Mouse (Mus musculus): ENCODE measurements around the gene Vnn3.

Vnn3 gene

GRCm38 (mm10) chr10:23851228-23851912 is at the start of gene Vnn3:
Gene Vnn3 (plus strand): TSS chr10:23851462.
- no peak for DNase-seq

- DNase-seq, result no peak
Observed at GRCm38 (mm10) chr10:23802911-23803310, 48.4 kb upstream of the Vnn3 start.

- no peak for DNase-seq
Observed at GRCm38 (mm10) chr10:23804665-23805064, 46.6 kb upstream of the Vnn3 start.

- DNase-seq, result no peak
Observed at GRCm38 (mm10) chr10:23806201-23806600, 45.1 kb upstream of the Vnn3 start.

GRCm38 (mm10) chr10:23811635-23812437 is 39.4 kb upstream of the Vnn3 start:
- peak; percentile 87 for DNase-seq

- DNase-seq, result no peak
Observed at GRCm38 (mm10) chr10:23812438-23812759, 38.9 kb upstream of the Vnn3 start.

GRCm38 (mm10) chr10:23812852-23813766 is 38.2 kb upstream of the Vnn3 start:
- DNase-seq, result no peak

- DNase-seq, result peak; percentile 89
Observed at GRCm38 (mm10) chr10:23815168-23815567, 36.1 kb upstream of the Vnn3 start.

- no peak for DNase-seq
Observed at GRCm38 (mm10) chr10:23816241-23816640, 35.0 kb upstream of the Vnn3 start.

- no peak for DNase-seq
Observed at GRCm38 (mm10) chr10:23826516-23826915, 24.7 kb upstream of the Vnn3 start.

GRCm38 (mm10) chr10:23836003-23836964 is 15.0 kb upstream of the Vnn3 start:
- no peak for DNase-seq

- no peak for DNase-seq
Observed at GRCm38 (mm10) chr10:23837115-23837514, 14.1 kb upstream of the Vnn3 start.

GRCm38 (mm10) chr10:23838910-23839309 is 12.4 kb upstream of the Vnn3 start:
- no peak for DNase-seq

GRCm38 (mm10) chr10:23839368-23839767 is 11.9 kb upstream of the Vnn3 start:
- DNase-seq, result no peak

GRCm38 (mm10) chr10:23840496-23840895 is 10.8 kb upstream of the Vnn3 start:
- no peak for DNase-seq

- no peak for DNase-seq
Observed at GRCm38 (mm10) chr10:23852096-23852495, 834 bp downstream of the Vnn3 start.

- peak; percentile 10 for DNase-seq
Observed at GRCm38 (mm10) chr10:23864362-23865312, 13.4 kb downstream of the Vnn3 start.

GRCm38 (mm10) chr10:23880695-23881094 is 29.4 kb downstream of the Vnn3 start:
- DNase-seq, result peak; percentile 41

GRCm38 (mm10) chr10:23884910-23885309 is 33.6 kb downstream of the Vnn3 start:
- DNase-seq, result no peak

GRCm38 (mm10) chr10:23886060-23886459 is 34.8 kb downstream of the Vnn3 start:
- DNase-seq, result no peak

GRCm38 (mm10) chr10:23892987-23893386 is 41.7 kb downstream of the Vnn3 start:
- DNase-seq, result no peak

All from kidney, postnatal 10 days (tissue).